Mouse (Mus musculus): Measurements from ENCODE around the gene Hpn. TPM values are rescaled to one million over a fixed set of nuclear protein-coding genes. Genes with fewer than 3 reads are reported as not detected.

Gene Hpn
- polyA plus RNA-seq, 1 experiment: 9.4 TPM

- H3K4me1 ChIP-seq (ENCODE audit: control insufficient read depth, insufficient read depth, low read length): peaks cover 14% of the 10 kb centered on the region
- H3K27ac ChIP-seq (ENCODE audit: insufficient read depth, low read length): no peak overlapping the region
- no peaks in the 10 kb centered on the region for H3K27me3 ChIP-seq (ENCODE audit: control insufficient read depth, insufficient read depth, low read length)
- DNase-seq: peak; percentile 78
- no peak for TF ChIP-seq CTCF (IDR thresholded peaks at IDR 0.05; ENCODE audit: borderline replicate concordance, insufficient read depth, low read depth, low read length)
- no peak for TF ChIP-seq POLR2A (IDR thresholded peaks at IDR 0.05; ENCODE audit: borderline replicate concordance, insufficient read depth, low read length)
- no peak overlapping the region for H3K4me3 ChIP-seq (replicated peaks; ENCODE audit: insufficient read depth, low read depth, low read length)
- WGBS: 5% methylated on average over 7 of the region's 7 CpGs
Measured at GRCm38 (mm10) chr7:31109091-31109490, 6.0 kb downstream of the Hpn start.

GRCm38 (mm10) chr7:31107781-31108180 is 7.3 kb downstream of the Hpn start:
- Histone ChIP-seq H3K4me1 (ENCODE audit: control insufficient read depth, insufficient read depth, low read length) (peaks cover 14% of the 10 kb centered on the region), H3K27me3 (ENCODE audit: control insufficient read depth, insufficient read depth, low read length) (no peaks in the 10 kb centered on the region), H3K4me3 (replicated peaks; ENCODE audit: insufficient read depth, low read depth, low read length) (no peak overlapping the region), H3K27ac (ENCODE audit: insufficient read depth, low read length) (no peak overlapping the region)
- no peak for DNase-seq
- TF ChIP-seq POLR2A (IDR thresholded peaks at IDR 0.05; ENCODE audit: borderline replicate concordance, insufficient read depth, low read length) (no peak), CTCF (IDR thresholded peaks at IDR 0.05; ENCODE audit: borderline replicate concordance, insufficient read depth, low read depth, low read length) (no peak)
- WGBS: 86% methylated on average over 11 of the region's 11 CpGs

GRCm38 (mm10) chr7:31106166-31106565 is 8.9 kb downstream of the Hpn start:
- no peak overlapping the region for H3K4me3 ChIP-seq (replicated peaks; ENCODE audit: insufficient read depth, low read depth, low read length)
- H3K27ac ChIP-seq (ENCODE audit: insufficient read depth, low read length): no peak overlapping the region
- no peak for TF ChIP-seq CTCF (IDR thresholded peaks at IDR 0.05; ENCODE audit: borderline replicate concordance, insufficient read depth, low read depth, low read length)
- no peak for TF ChIP-seq POLR2A (IDR thresholded peaks at IDR 0.05; ENCODE audit: borderline replicate concordance, insufficient read depth, low read length)
- no peaks in the 10 kb centered on the region for H3K27me3 ChIP-seq (ENCODE audit: control insufficient read depth, insufficient read depth, low read length)
- 52% methylated on average over 3 of the region's 3 CpGs for WGBS
- H3K4me1 ChIP-seq (ENCODE audit: control insufficient read depth, insufficient read depth, low read length): peaks cover 14% of the 10 kb centered on the region
- no peak for DNase-seq

- 51% methylated on average over 15 of the region's 15 CpGs for WGBS
- no peak overlapping the region for H3K4me3 ChIP-seq (replicated peaks; ENCODE audit: insufficient read depth, low read depth, low read length)
- peaks cover 14% of the 10 kb centered on the region for H3K4me1 ChIP-seq (ENCODE audit: control insufficient read depth, insufficient read depth, low read length)
- H3K27ac ChIP-seq (ENCODE audit: insufficient read depth, low read length): no peak overlapping the region
- peak; percentile 69 for TF ChIP-seq CTCF (IDR thresholded peaks at IDR 0.05; ENCODE audit: borderline replicate concordance, insufficient read depth, low read depth, low read length)
- TF ChIP-seq POLR2A (IDR thresholded peaks at IDR 0.05; ENCODE audit: borderline replicate concordance, insufficient read depth, low read length): no peak
- no peaks in the 10 kb centered on the region for H3K27me3 ChIP-seq (ENCODE audit: control insufficient read depth, insufficient read depth, low read length)
- peak; percentile 58 to 68 for DNase-seq
Measured at GRCm38 (mm10) chr7:31105061-31105768, 9.9 kb downstream of the Hpn start.

DNA sequence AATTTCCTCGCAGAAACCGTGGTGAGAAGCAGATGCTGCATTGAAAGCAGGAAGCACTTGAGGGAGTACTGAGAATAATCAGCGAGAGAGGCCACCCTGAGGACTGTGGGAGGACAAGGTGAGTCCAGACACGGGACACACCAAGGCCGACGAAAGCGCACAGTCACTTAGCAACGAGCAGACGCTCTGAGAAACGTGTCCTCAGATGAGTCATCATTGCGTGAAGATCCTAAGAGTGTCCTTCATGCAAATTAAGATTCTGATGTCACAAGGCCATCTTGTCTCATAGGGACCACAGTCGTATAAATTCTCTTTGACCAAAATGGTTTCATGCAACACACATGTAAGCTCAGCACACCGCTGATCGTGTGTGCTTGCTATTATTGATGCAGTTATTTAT is 14.3 kb downstream of the Hpn start:
- no peak for TF ChIP-seq POLR2A (IDR thresholded peaks at IDR 0.05; ENCODE audit: borderline replicate concordance, insufficient read depth, low read length)
- TF ChIP-seq CTCF (IDR thresholded peaks at IDR 0.05; ENCODE audit: borderline replicate concordance, insufficient read depth, low read depth, low read length): no peak
- no peak overlapping the region for H3K27ac ChIP-seq (ENCODE audit: insufficient read depth, low read length)
- H3K4me1 ChIP-seq (ENCODE audit: control insufficient read depth, insufficient read depth, low read length): no peaks in the 10 kb centered on the region
- 76% methylated on average over 14 of the region's 14 CpGs for WGBS
- no peak overlapping the region for H3K4me3 ChIP-seq (replicated peaks; ENCODE audit: insufficient read depth, low read depth, low read length)
- DNase-seq: no peak
- no peaks in the 10 kb centered on the region for H3K27me3 ChIP-seq (ENCODE audit: control insufficient read depth, insufficient read depth, low read length)

GRCm38 (mm10) chr7:31099612-31099982 is 15.5 kb downstream of the Hpn start:
- DNase-seq: no peak
- WGBS: 84% methylated on average over 6 of the region's 6 CpGs
- TF ChIP-seq CTCF (IDR thresholded peaks at IDR 0.05; ENCODE audit: borderline replicate concordance, insufficient read depth, low read depth, low read length) (no peak), POLR2A (IDR thresholded peaks at IDR 0.05; ENCODE audit: borderline replicate concordance, insufficient read depth, low read length) (no peak)
- Histone ChIP-seq H3K27me3 (ENCODE audit: control insufficient read depth, insufficient read depth, low read length) (no peaks in the 10 kb centered on the region), H3K27ac (ENCODE audit: insufficient read depth, low read length) (no peak overlapping the region), H3K4me3 (replicated peaks; ENCODE audit: insufficient read depth, low read depth, low read length) (no peak overlapping the region), H3K4me1 (ENCODE audit: control insufficient read depth, insufficient read depth, low read length) (no peaks in the 10 kb centered on the region)

DNA sequence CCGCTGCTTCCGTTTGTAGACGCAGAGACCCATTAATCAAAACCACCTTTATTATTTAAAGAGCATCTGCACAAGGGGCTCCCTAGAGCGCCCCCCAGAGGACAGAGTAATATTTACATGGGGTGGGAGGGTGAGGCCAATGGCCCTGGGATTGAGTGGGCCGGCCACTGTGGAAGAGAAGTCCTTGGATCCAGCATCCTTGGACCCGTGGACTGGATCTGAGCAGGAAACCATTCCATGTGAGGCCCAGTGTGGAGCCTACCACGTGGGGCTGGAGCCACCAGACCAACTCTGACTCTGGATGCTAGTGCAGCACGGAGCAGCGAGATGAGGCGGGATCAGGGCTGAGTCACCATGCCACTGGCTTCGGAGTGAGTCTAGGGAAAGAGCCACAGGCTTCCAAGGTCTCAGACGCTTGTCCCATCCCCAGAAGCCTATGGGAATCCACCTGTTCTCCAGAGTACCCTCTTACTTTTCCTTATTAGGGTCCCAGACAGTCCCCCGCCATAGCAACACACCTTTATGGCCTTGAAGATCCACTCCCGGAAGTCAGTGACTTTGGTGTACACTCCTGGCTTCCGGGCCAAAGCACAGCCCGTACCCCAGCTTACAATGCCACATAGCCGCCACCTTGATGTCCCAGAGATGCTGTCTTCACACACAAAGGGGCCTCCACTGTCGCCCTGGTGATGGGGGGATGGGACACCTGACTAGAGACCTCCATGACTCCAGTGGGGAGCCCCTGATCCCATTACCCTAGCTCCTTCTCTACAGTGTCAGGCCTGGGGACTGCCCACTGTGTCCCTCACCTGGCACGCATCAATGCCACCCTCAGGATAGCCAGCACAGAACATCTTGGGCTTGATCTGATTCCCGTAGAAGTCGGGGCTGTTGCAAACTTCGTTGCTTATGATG is 16.1 kb downstream of the Hpn start:
- WGBS: 82% methylated on average over 22 of the region's 22 CpGs
- H3K4me1 ChIP-seq (ENCODE audit: control insufficient read depth, insufficient read depth, low read length): no peaks in the 10 kb centered on the region
- H3K4me3 ChIP-seq (replicated peaks; ENCODE audit: insufficient read depth, low read depth, low read length): no peak overlapping the region
- TF ChIP-seq CTCF (IDR thresholded peaks at IDR 0.05; ENCODE audit: borderline replicate concordance, insufficient read depth, low read depth, low read length): no peak
- TF ChIP-seq POLR2A (IDR thresholded peaks at IDR 0.05; ENCODE audit: borderline replicate concordance, insufficient read depth, low read length): no peak
- DNase-seq: no peak
- H3K27me3 ChIP-seq (ENCODE audit: control insufficient read depth, insufficient read depth, low read length): no peaks in the 10 kb centered on the region
- no peak overlapping the region for H3K27ac ChIP-seq (ENCODE audit: insufficient read depth, low read length)
